Mouse (Mus musculus) hindbrain, embryonic 11.5 days (tissue): ENCODE measurements around the gene Myh6. TPM values are rescaled to one million over a fixed set of nuclear protein-coding genes. Genes with fewer than 3 reads are reported as not detected.

Experiments used
- ATAC-seq: fragments of 200-750 bp; cut with Nextera tagmentation; 2 replicates; pipeline ENCODE4 v1.8.0; 2017; ENCODE audit warnings: mild to moderate bottlenecking, moderate TSS enrichment, moderate library complexity; ENCODE audit not compliant: low FRiP score
- DNase-seq: peaks from one replicate; pipeline ENCODE4 v3.0.0-alpha.2; 2015; ENCODE audit warnings: low spot score
- H3K27ac ChIP-seq: fragments of 300-500 bp; sonication (generic); 2 replicates; pipeline ENCODE4 v1.5.1; 2014; ENCODE audit warnings: mild to moderate bottlenecking, low read depth, low read length
- H3K27me3 ChIP-seq: fragments of 300-500 bp; sonication (generic); 2 replicates; pipeline ENCODE4 v1.6.1; 2014; ENCODE audit warnings: mild to moderate bottlenecking, low read length, moderate library complexity, mixed read lengths; ENCODE audit not compliant: control insufficient read depth, insufficient read depth
- H3K36me3 ChIP-seq: fragments of 300-500 bp; sonication (generic); 2 replicates; pipeline ENCODE4 v1.6.1; 2014; ENCODE audit warnings: mild to moderate bottlenecking, low read length, moderate library complexity, mixed read lengths; ENCODE audit not compliant: control insufficient read depth, insufficient read depth
- H3K4me1 ChIP-seq: fragments of 300-500 bp; sonication (generic); replicated peaks from 2 replicates; pipeline ENCODE4 v1.6.1; 2014; ENCODE audit warnings: low read length, mixed read lengths; ENCODE audit not compliant: control insufficient read depth, insufficient read depth
- H3K4me2 ChIP-seq: fragments of 300-500 bp; sonication (generic); replicated peaks from 2 replicates; pipeline ENCODE4 v1.6.1; 2014; ENCODE audit warnings: mild to moderate bottlenecking, low read depth, low read length
- H3K4me3 ChIP-seq: fragments of 300-500 bp; sonication (generic); 2 replicates; pipeline ENCODE4 v1.5.1; 2014; ENCODE audit warnings: low read depth, low read length
- H3K9ac ChIP-seq: fragments of 300-500 bp; sonication (generic); 2 replicates; pipeline ENCODE4 v1.6.1; 2014; ENCODE audit warnings: low read depth, low read length
- H3K9me3 ChIP-seq: fragments of 300-500 bp; sonication (generic); 2 replicates; pipeline ENCODE4 v1.6.1; 2016; ENCODE audit warnings: low read length; ENCODE audit not compliant: control insufficient read depth
- WGBS: fragments of 180-500 bp; shearing (Covaris S2); extraction: QIAGEN DNeasy Blood & Tissue Kit; methylation state at CpG from one replicate; pipeline ENCODE4 v1.1.7; 2014; 5-methylcytosine and 5-hydroxymethylcytosine counted together
- polyA plus RNA-seq: library from polyadenylated mRNA; unstranded; fragments of >200 nt; fragmentation: Nextera tagmentation; extraction: Ambion mirVana; gene quantifications from 2 replicates; pipeline ENCODE4 v1.2.1, GENCODE M21; 2014

Gene Myh6
- polyA plus RNA-seq, 1 experiment from 2014 or later = 0.34 TPM

DNA sequence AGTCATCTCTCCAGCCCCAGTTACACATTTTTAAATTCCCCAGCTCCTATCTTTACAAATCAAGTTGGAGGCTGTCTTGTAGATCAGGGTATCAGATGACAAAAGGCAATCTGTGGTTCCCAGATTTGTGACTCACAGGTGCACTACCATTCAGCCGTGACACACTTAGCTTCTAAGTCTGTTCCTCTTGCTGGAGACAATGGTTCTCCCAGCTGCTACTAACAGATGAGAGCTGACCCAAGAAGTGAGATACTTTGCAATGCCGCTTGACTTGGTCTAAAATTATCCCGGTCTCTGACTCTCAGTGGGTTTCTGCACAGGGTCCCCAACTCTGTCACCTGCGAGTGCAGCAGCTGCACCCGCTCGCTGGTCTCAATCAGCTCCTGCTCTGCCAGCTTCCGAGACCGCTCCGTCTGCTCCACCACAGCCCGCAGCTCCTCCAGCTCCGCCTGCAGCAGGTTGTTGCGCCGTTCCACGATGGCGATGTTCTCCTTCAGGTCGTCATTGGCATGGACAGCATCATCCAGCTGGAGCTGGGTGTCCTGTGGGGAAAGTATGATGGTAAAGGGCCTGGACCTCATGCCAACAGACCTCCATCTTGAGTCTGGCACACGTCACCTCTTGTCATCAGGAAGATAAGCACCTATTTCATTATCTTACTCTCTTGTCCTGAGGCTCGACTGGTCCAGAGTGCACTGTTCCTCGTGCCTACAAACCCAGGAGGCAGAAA is 20.6 kb downstream of the Myh6 start:
- DNase-seq (no peak), ATAC-seq (no peak)
- no peak overlapping the region for H3K4me2 ChIP-seq
- no peak overlapping the region for H3K27ac ChIP-seq
- H3K36me3 ChIP-seq = no peaks in the 10 kb centered on the region
- no peaks in the 10 kb centered on the region for H3K9me3 ChIP-seq
- no peak overlapping the region for H3K9ac ChIP-seq
- WGBS = 84% methylated on average over 19 of the region's 19 CpGs
- no peaks in the 10 kb centered on the region for H3K27me3 ChIP-seq
- H3K4me3 ChIP-seq = no peak overlapping the region
- no peaks in the 10 kb centered on the region for H3K4me1 ChIP-seq

DNA sequence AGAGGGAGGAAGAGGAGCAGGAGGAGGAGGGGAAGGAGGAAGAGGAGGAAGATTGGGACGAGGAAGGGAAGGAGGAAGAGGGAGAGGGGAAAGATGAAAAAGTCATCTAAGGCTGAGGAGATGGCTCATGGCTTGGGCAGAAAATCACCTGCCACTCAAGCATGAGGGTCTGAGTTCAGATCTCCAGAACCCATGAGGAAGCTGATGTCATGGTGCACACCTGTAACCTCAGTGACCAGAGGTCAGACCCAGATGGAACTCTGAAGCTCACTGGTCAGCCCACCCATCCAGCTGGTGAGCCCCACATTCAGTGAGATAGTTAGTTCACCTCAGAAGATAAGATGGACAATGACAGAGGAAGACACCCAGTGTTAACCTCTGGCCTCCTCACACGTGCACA is 21.8 kb downstream of the Myh6 start:
- ATAC-seq (no peak), DNase-seq (no peak)
- 67% methylated on average over 2 of the region's 2 CpGs for WGBS
- Histone ChIP-seq H3K27me3 (no peaks in the 10 kb centered on the region), H3K4me1 (no peaks in the 10 kb centered on the region), H3K4me3 (no peak overlapping the region), H3K4me2 (no peak overlapping the region), H3K36me3 (no peaks in the 10 kb centered on the region), H3K9me3 (no peaks in the 10 kb centered on the region), H3K27ac (no peak overlapping the region), H3K9ac (no peak overlapping the region)

GRCm38 (mm10) chr14:54943971-54944370 is 22.8 kb downstream of the Myh6 start:
- no peak overlapping the region for H3K27ac ChIP-seq
- H3K4me3 ChIP-seq = no peak overlapping the region
- no peak for ATAC-seq
- H3K4me2 ChIP-seq = no peak overlapping the region
- no peak overlapping the region for H3K9ac ChIP-seq
- no peaks in the 10 kb centered on the region for H3K36me3 ChIP-seq
- H3K4me1 ChIP-seq = no peaks in the 10 kb centered on the region
- 92% methylated on average over 7 of the region's 7 CpGs for WGBS
- H3K27me3 ChIP-seq = no peaks in the 10 kb centered on the region
- no peak for DNase-seq
- no peaks in the 10 kb centered on the region for H3K9me3 ChIP-seq

DNA sequence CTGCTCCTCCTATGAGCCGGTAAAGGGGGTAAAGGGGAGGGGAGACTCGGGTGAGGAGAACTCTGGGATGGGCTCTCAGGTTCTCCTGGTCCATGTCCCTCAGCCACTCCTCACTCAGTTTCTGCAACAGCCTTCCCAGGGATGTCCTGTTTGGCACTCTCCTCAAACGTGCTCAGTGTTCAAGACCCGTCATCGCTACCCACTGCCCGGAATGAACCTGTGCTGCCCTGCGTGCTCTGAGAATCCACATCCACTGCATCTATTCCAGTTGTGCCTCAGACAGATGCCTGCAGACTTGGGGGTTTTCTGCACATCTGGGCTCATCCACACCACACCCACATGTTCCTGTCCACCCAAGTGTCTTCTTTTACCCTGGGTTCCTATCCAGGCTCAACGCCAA is 24.2 kb downstream of the Myh6 start:
- Histone ChIP-seq H3K4me2 (no peak overlapping the region), H3K27ac (no peak overlapping the region), H3K9me3 (no peaks in the 10 kb centered on the region), H3K27me3 (no peaks in the 10 kb centered on the region), H3K36me3 (no peaks in the 10 kb centered on the region), H3K4me1 (no peaks in the 10 kb centered on the region), H3K4me3 (no peak overlapping the region), H3K9ac (no peak overlapping the region)
- DNase-seq (no peak), ATAC-seq (no peak)
- 92% methylated on average over 8 of the region's 8 CpGs for WGBS

DNA sequence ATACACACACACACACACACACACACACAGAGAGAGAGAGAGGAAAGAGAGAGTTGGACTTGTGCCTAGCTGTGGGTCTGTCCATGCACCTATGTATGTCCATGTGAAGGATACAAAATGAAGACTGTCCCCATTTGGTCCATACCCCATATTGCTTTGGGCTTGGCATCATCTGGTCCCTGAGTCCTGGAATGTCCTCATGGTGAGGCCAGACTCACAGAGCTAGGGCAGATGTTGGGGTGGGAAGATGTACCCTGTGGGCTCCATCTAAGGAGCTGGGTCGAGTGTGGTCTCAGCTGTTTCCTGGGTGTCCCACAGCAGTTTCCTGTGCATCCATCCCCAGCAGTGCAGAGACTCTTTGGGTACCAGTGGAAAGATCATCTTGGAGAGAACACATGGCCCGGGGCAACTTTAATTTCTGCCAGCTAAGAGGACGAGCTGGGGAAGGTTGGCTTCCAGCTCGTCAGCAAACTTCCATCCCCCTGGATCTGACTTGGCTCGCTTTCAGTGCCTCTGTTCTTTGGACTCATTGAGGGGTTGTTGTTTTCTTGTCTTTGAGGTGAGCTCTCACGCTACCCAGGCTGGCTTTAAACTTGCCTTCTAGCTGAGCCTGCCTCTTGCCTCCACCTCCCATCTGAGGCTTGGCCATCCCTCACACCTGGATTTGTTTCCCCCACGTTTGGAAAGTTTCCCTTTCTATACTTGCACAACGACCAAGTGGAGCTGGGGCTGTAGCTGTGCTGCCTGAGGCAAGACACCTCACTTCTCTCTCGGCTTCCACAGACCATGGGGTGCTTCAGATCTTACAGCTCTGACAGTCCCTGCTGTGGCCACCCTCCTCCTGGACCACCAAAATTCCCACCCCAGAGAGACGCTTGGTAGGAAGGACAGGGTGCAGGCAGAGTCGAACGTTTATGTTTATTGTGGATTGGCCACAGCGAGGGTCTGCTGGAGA is 25.4 kb downstream of the Myh6 start:
- Histone ChIP-seq H3K4me2 (no peak overlapping the region), H3K9ac (no peak overlapping the region), H3K4me1 (peaks cover 1% of the 10 kb centered on the region; the same call in 1 of the 2 replicates), H3K27me3 (no peaks in the 10 kb centered on the region), H3K27ac (no peak overlapping the region), H3K36me3 (no peaks in the 10 kb centered on the region), H3K9me3 (no peaks in the 10 kb centered on the region), H3K4me3 (no peak overlapping the region)
- whole genome bisulfite sequencing = 67% methylated on average over 13 of the region's 13 CpGs
- DNase-seq (no peak), ATAC-seq (no peak)

DNA sequence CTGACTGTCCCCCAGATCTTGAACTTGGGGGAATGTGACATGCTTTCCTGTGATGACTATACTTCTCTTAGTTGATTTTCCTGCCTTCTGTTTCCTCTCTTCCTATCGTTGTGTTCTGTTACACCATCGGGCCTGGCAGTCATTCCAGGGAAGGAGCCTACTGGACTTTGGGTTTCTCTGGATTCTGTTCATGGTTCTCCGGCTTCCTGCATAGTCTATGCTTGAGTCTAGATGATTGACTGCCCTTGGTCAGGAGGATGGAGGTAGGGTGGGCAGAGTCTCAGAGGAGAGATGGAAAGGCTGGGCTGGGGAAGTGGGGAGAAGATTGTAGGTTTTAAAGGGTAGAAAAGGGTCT is 26.6 kb downstream of the Myh6 start:
- H3K27ac ChIP-seq = no peak overlapping the region
- no peaks in the 10 kb centered on the region for H3K27me3 ChIP-seq
- DNase-seq (no peak), ATAC-seq (no peak)
- no peak overlapping the region for H3K4me3 ChIP-seq
- WGBS = 83% methylated on average over 3 of the region's 3 CpGs
- no peak overlapping the region for H3K4me2 ChIP-seq
- no peaks in the 10 kb centered on the region for H3K9me3 ChIP-seq
- no peaks in the 10 kb centered on the region for H3K36me3 ChIP-seq
- H3K9ac ChIP-seq = no peak overlapping the region
- peaks cover 3% of the 10 kb centered on the region; the same call in 1 of the 2 replicates for H3K4me1 ChIP-seq

- H3K36me3 ChIP-seq = no peaks in the 10 kb centered on the region
- DNase-seq = peak; percentile 75
- WGBS = 52% methylated on average over 12 of the region's 12 CpGs
- H3K9me3 ChIP-seq = no peaks in the 10 kb centered on the region
- H3K4me2 ChIP-seq = no peak overlapping the region
- ATAC-seq = no peak
- H3K4me1 ChIP-seq = peaks cover 3% of the 10 kb centered on the region; the same call in 1 of the 2 replicates
- H3K27me3 ChIP-seq = no peaks in the 10 kb centered on the region
- H3K4me3 ChIP-seq = no peak overlapping the region
- no peak overlapping the region for H3K27ac ChIP-seq
- no peak overlapping the region for H3K9ac ChIP-seq
Measured at GRCm38 (mm10) chr14:54939434-54940175, 27.1 kb downstream of the Myh6 start.

GRCm38 (mm10) chr14:54938431-54939219 is 28.1 kb downstream of the Myh6 start:
- no peak for DNase-seq
- no peak overlapping the region for H3K9ac ChIP-seq
- 77% methylated on average over 15 of the region's 15 CpGs for WGBS
- no peaks in the 10 kb centered on the region for H3K36me3 ChIP-seq
- no peak overlapping the region for H3K4me2 ChIP-seq
- ATAC-seq = no peak
- no peak overlapping the region for H3K4me3 ChIP-seq
- no peak overlapping the region for H3K27ac ChIP-seq
- peaks cover 3% of the 10 kb centered on the region; the same call in 1 of the 2 replicates for H3K4me1 ChIP-seq
- H3K9me3 ChIP-seq = no peaks in the 10 kb centered on the region
- H3K27me3 ChIP-seq = no peaks in the 10 kb centered on the region
